Mouse (Mus musculus) left cerebral cortex, postnatal 25 days (tissue): Measurements from ENCODE around the gene Stox2. TPM values are rescaled to one million over a fixed set of nuclear protein-coding genes. Genes with fewer than 3 reads are reported as not detected.

ENCODE experiments used
- DNase-seq, 2 experiments: peaks; one replicate each; pipeline ENCODE4 v3.0.0; 2022; ENCODE audit warnings: low spot score in 2 of 2, mixed read lengths in 1 of 2
- intact Hi-C: fragments of 180-260 bp; cut with DNase I; formaldehyde crosslinking; loops from one replicate; pipeline ENCODE4 v1.15.1; 2025
- total RNA-seq, 2 experiments: library from RNA; stranded (reverse); gene quantifications; 2 replicates each; pipeline ENCODE4 v1.2.3; 2021

Stox2 gene
- total RNA-seq, 2 experiments from 2014 or later, result 78.6 to 84.8 TPM

DNA sequence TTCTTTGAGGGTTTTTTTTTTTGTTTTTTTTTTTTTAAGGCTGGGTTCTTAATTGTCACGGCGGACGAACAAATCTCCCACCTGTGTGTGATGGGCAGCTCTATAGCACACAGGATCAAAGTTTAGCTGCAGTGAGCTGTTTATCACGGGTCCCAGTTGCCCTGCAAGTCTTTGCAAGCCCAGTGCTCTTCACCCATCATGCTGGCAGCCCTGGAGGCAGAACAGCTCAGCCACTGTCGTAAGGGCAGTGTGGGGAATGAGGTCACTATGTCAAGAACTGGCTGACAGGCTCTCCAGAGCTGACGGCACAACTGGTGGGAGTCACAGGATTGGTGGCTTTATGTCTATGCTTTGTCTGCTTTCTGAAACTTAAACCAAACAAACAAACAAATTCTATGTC lies 227.6 kb downstream of the Stox2 start:
- no peak for DNase-seq
- intact Hi-C loops, result no loop called here

DNA sequence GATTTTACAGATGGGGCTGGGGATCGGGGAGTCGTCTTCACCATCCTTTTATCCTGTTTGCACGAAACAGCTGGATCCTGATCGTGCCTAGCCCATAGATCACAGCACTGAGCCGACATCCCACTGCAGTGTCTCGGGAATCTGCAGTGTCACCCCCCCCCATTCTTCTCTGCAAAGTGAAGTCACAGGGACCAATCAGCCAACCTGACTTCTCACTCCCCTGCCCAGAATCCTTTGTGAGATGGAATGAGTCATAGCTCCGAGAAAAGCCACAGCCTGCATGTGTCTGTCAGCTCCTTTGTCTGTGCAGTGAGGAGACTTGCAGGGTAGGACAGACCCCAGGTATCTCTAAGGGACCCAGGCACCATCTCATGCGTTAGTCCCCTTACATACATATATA lies 228.1 kb downstream of the Stox2 start:
- intact Hi-C loops, result no loop called here
- DNase-seq, result peak; percentile 40 to 82

DNA sequence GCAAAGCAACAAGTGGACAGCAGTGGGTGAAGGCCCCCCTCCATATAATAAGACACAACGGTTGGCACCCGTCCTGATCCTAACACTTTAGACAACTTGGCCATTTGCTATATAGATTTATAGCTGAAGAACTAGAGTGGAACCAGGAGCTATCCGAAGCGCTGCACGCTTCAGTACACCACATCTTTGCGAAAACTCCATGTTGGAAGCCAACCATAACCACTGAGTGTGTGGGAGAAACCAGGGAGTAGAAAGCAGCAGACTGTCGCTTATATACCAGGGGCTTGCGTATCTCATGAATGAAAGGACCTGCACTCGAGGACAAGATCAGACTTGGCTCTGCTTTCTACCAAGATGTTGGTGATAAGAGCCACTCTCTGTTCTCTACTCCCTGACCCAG lies 234.0 kb downstream of the Stox2 start:
- DNase-seq, result peak in 1 of 2 experiments; percentile 42
- intact Hi-C loops, result no loop called here

DNA sequence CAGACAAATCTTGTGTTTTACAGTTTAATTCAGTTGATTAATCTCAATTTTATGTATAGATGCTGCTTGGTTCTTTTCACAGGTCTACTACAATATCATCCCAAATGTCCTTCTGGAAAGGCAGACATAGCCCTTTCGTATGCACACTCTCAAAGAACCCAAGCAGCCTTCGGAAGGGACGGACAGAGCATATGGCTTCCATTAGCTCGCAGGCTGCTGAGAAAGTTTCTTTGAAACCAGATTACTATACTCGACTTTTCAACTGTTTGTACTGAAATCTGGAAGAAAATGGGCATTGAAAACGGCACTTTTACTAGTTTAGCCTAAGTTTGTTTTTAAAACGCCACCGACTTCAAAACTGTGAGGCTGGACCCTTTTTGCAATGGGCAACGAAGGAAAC lies 234.9 kb downstream of the Stox2 start:
- DNase-seq, result no peak
- intact Hi-C loops, result no loop called here

DNA sequence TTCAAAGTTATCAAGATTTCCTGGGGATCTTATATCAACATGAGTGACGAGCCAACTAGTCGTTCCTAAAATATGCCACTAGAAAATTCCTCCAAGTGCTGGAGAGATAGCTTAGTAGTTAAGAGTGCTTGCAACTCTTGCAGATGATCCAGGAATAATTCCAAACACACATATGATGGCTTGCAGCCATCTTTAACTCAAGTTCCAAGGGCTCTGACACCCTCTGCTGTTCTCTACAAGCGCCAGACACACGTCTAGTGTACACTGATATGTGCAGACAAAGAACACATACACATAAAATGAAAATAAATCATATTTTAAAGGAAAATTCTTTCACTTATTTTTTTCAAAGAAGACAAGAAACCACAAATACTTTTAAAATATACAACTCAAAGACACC lies 237.9 kb downstream of the Stox2 start:
- intact Hi-C loops, result no loop called here
- DNase-seq, result no peak

DNA sequence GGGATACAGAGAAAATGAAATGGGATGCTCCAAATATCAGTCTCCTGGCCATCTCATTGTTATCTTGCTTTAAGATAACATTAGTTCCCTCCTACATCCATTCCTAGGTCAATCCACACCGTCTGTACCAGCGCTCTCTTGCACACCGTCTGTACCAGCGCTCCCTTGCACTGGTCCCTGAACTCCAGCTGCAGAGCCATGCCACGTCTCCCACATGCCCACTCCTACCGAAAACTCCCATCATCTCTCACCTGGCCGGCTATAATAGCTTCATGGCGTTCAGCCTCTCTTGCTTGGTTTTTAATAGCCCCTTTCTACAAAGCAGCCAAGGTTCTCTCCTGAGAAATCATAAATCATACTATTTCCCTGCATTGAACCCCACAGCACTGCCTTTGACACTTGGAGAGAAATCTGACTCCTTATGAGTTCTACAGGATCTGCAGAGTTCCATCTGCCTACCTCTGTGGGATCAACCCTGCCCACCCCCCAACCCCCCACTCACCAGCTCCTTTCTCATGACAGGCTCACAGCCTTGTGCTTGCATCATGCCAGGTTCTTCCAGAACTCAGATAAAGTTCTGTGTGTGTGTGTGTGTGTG lies 239.4 kb downstream of the Stox2 start:
- no peak for DNase-seq
- intact Hi-C loops, result no loop called here

DNA sequence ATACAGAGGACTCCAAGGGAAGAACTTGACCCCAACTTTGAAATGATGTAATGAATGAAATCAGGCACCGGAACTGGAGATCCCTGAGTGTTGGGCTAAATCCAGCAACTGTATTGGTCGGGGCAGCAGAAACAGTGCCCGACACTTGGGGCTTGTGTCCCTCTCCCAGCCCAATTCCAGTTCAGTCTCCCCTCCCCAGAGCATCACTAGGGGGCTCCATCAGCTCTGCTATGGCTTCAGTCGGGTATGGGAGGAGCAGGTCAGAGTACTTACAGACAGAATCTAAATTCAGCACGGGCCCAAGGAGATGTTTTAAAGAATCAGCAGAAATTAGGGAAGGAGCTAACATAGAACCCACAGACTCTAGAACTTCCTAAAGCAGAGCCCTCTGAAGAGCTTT lies 240.7 kb downstream of the Stox2 start:
- DNase-seq, result no peak
- intact Hi-C loops, result no loop called here

DNA sequence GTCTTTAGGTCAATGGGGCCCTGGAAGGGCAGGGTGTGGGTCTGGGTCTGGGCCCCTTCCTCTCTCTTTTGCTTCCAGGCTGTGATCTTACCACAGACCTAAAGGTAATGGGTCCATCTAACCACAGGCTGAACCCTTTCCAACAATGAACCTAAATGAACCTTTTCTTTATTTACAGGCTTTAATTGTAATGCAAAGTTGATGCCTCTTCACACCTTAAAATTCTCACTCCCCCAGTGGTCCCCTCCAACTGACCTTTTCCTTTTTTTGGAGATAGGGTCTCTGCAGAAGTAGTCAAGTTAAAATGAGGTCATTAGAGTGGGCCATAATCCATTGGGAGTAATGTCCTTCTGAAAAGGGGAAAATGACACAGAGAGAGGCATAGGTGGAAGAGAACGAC lies 249.8 kb downstream of the Stox2 start:
- no peak for DNase-seq

DNA sequence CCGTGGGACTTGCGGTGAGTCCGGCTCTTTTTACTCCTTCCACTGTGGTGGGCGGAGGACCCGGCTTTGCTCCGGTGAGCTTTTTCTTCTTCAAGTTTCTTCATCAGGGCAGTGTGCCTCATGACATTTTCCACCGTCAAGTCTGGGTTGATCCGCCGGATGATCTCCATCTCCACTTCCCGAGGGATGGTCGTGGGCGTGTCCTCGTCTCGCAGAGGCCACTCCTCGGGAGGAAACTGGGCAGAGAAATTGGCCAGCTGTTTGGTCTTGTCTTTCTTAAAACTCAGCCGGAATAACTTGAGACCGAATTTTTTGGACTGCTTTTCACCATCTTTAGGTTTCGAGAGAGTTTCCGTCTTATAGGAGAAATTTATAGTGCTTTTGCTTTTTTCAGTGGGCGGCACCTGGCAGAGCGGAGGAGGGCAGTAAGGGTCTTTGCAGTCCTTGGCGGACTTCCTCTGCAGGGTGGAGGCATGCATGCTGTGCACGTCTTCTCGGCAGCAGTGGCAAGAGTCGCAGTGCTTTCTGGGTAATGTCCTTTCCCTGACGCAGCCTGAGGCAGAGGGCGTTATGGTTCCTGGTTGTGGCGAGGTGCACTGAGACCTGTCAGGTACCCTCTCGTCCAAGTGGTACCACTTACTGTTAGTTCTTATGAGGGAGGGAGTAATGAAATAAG lies 252.7 kb downstream of the Stox2 start:
- no peak for DNase-seq
- intact Hi-C loops, result no loop called here

More for the DNA sequence above, 249.8 kb downstream of the Stox2 start:
- intact Hi-C loops, result no loop called here

DNA sequence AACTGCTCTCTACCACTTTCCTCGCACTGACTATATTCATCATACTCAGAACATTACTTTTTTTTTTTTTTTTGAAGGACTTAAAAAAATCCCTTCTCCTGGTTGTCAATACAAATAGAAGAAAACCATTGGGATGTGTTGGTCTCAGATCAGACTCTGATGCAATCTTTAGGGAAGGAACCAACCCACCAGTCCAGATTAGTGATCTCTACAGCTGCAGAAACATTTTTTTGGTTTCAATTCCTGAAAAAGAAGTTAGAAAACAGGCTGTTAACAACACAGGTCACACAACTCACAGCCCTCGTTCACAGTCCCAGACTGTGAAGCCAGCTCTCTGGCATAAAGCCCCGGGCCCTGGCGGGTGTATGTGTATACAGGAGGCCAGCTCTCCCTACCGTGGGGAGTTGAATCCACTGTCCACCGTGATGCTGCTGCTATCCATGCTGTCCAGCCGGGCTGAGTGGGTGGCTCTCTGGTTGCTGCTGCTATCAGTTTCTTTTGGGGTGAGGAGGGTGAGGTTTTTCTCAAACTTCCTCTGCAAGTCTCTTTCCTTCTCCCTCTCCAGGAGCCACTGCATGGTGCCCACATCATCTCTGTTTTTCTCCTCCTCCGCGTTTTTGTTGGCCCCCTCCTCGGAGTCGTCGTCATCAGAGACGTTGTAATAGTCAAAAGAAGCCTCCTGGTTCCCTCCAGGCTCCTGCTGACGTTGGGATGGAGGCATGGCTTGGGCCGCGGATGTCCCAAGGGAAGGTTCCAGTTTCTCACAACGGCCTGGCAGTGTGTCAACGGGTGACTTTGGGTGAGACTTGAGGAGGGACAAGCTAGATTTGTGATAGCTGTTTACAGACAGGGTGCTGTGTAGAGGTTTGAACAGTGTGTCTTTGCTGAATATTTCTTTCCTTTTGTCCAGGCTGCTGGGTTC lies 254.5 kb downstream of the Stox2 start:
- intact Hi-C loops, result no loop called here
- DNase-seq, result no peak

DNA sequence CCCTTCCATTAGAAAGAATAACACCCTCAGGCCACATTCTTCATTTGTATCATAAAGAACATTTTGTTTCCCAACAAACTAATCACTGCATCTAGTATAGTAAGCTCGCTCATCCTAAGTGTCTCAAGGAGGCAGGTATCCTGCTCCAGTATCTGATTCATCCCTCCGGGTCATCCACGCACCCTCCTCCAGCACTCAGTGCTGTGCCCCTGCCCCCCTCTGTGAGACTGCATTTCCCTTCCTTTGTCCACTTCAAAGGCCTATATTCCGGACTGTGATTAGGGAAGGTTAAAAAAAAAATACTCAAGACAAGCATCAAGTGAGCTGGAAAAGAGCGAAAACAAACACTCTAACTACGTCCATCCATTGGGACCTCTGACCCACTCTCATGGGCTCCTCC lies 260.8 kb downstream of the Stox2 start:
- DNase-seq, result no peak
- intact Hi-C loops, result no loop called here

DNA sequence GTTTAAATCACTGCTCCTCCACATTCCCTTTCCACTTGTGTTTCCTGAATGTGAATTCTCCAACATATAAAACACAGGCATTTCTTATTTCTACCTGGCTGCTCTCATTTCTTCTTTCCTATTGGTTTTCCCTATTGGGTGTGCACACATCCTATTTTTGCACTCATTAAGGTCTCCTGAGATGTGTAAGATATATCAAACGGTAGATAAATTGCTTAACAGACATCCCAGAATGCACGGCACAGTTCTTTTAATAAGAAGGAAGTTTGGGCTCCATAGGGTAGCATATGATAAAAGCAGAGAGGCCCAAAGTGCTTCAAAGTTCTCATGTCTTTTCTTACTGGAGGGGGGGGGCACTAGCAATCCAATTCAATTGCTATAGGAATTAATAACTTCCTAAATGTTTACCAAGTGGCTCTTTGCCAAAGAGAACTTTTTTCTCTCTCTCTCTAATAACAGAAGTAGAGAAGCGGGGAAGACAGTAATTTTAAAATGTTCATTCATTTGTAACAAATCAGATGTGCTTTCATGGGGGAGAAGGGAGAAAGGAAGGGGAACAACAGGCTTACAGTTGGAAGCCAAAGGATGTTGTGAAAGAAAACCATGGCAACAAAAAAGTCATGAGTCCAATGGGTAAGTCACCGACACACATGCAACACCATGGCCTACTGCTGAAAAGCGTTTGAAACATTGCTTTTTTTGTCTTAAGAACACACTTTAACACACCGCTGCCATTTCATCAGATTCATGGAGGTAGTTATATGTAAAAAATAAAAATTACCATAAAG lies 263.2 kb downstream of the Stox2 start:
- DNase-seq, result no peak
- intact Hi-C loops, result no loop called here

DNA sequence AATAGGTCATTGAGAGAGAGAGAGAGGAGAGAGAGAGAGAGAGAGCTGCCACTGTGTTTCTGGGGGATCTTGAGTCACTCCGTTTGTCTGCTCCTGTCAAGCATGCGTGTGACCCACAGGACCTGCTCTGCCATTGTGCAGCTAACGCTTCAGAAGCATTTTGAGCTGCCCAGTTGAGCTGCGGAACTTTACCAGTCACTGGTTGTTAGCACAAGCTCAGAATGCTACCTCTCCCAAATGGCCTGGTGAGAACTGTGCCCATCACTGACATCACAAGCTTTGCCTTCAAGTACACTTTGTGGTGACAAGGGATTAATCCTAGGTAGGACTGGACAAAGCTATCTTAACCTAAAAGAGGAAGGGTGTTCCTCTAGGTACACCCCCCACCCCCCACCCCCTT lies 263.9 kb downstream of the Stox2 start:
- intact Hi-C loops, result no loop called here
- DNase-seq, result no peak

DNA sequence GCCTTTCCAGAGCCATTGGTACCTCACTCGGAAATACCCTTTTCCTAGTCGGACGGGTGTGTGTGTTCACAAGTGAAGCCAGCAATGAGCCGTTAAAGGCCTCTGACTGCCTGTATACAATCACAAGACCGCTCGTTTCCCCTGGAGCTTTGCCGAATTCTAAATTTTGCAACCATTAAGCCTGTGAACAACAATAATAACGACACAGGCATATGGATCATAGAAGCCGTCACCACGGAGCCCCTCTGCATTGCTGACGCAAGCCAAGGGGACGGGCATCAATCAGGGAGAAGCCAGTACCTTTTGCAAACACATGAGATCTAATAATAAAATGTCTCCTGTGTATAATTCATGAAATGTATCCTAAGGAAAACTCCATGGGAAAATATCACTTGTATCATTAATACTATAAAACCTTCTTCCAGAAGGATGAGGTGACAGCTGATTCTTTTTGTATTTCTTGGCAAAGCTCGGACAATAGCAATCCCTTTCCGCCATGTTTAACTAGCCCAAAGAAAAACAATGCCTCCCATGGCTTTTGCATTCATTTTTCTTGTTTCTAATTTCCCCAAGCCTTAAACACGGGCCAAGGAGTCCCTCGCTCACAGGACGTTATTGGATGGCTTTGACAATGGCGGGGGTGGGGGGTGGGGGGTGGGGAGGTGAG lies 265.0 kb downstream of the Stox2 start:
- intact Hi-C loops, result no loop called here

DNA sequence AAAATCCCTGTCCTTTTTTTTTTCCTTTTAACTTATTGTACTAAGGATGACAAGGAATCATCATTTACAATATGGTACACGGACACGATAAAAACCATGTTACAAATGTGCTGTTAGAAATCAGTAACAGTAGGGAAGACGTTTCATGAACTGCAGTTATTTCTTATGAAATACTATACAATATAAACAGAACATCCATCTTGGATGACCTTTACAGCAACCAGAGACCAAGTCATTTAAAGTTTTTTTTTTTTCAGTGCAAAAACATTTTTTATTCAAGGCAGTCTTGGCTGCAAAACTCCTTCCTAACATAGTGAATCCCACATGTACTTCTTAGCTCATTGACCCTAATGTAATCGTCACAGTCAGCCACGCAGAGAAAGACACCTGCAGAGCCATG lies 266.0 kb downstream of the Stox2 start:
- DNase-seq, result no peak
- intact Hi-C loops, result no loop called here

More for the DNA sequence above, 265.0 kb downstream of the Stox2 start:
- no peak for DNase-seq

DNA sequence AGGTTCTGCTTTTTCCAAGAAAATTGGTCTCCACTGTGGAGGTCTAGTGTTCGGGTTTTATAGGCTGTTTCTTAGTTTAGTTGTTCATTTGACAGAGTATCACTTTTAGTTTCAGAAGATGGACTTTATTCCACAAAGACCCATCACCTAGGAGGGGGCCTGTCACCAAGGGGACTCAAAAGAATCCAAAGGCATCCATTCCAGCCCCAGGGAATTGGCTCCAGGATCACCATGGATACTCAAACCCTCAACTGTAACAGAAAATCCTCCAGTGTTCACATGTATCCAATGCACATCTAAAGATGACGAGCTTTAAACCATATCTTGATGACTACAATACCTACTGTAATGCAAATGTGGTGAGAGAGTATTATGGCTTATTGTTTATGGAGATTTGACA lies 267.4 kb downstream of the Stox2 start:
- intact Hi-C loops, result no loop called here
- DNase-seq, result no peak

DNA sequence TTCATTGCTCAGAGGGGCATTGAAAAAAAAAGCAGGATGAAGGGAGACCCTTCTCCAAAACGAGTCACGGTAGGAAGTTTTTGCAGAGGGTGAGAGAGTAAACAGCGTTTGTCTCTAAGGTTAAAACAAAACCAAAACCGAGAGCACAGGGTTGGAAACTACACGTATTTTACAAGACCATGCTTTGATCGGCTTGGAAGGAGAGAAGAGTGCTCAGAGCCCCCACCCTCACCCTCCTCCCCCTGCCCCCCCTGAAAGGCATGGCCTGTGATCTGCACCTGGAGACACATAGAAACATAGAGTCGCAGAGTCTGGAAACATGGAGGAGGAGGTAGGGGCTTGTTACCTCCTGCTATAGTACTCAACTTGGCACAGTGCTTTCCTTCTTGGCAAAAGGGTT lies 272.3 kb downstream of the Stox2 start:
- intact Hi-C loops, result no loop called here
- no peak for DNase-seq

DNA sequence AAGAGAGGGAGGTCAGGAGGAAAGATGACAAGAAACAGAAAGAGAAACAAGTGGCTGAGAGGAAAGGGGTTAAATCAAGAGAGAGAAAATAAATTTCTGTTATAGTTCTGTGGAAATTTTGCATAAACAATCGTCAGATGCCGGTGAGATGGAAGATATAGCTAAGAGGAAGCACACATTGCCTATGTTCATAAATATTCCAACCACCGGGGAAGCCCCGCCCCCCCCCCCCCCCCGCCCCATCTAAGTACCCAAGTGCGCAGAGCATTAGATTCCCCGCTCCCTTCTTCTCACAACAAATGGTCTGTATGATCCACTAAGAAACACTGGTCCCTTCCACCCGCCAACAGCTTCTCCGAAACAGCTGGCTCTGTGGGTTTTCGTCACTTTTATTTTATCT lies 273.3 kb downstream of the Stox2 start:
- DNase-seq, result no peak
- intact Hi-C loops, result no loop called here

DNA sequence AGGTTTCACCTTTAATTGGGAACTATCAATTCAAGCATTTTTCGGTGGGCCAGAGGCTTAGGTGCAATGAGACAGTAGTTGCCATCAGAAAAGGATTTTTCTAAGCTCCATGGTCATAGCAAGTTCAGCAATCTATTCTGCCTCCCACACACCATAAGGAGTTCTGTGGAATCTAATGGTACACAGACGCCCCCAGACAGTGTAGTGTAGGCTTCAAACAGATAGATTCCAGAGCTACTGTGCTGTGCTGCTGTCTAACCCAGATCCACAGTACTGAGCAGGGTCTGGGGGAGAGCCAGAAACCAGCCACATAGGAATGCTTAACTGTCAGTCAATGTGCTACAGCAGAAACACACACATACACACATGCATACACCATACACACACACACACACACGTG lies 285.5 kb downstream of the Stox2 start:
- DNase-seq, result peak; percentile 21 to 62
- intact Hi-C loops, result no loop called here

DNA sequence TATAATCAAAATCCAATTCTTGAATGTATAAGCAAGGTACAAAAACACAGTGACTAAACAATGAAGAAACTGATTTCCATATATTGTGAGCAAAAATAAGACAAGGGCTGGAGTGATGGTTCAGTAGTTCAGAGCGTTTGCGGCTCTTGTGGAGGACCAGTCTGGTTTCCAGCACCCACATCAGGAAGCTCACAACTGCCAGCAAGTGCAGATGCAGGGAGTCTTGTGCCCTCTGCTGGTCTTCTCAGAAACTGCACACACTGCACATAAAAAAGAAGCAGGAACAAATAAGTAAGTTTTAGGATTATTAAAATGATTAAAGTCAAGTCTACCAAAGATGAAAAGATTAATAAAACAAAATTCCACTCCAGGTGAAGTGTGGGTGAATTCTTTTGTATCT lies 291.6 kb downstream of the Stox2 start:
- no peak for DNase-seq
- intact Hi-C loops, result no loop called here
